In genomic region chr6:126404331-126405070, GRCm38 (mm10) we compare ENCODE assay signal across 12 mouse cellular contexts.
DNase-seq lines count a peak whose midpoint lies in the region; ATAC-seq lines count a peak whose summit lies in the region.
"Had no signal": no experiment of that assay in that cellular context is flagged by ENCODE, and none has a peak within 500 bp of the region (broad histone marks: within the 10 kb centered on the region; RNA-seq: fewer than 3 reads in every experiment).

No protein-coding gene starts in this region.

- no peaks in the 10 kb centered on the region for H3K27me3 ChIP-seq in liver, embryonic 12.5 days (replicated peaks)
- H3K27me3 ChIP-seq in liver, embryonic 11.5 days (replicated peaks; ENCODE audit: control insufficient read depth, insufficient read depth, low read length): no peaks in the 10 kb centered on the region
- H3K27me3 ChIP-seq in liver, embryonic 15.5 days: no peaks in the 10 kb centered on the region
- H3K27me3 ChIP-seq: heart, embryonic 13.5 days; liver, embryonic 13.5 days; neural tube, embryonic 12.5 days had no signal

- H3K4me3 ChIP-seq in liver, embryonic 12.5 days: no peak overlapping the region
- H3K4me3 ChIP-seq in liver, embryonic 11.5 days (ENCODE audit: low read depth, low read length): no peak overlapping the region
- no peak overlapping the region for H3K4me3 ChIP-seq in liver, embryonic 15.5 days (replicated peaks)
- H3K4me3 ChIP-seq: heart, embryonic 13.5 days; layer of hippocampus, adult 2 months; liver, embryonic 13.5 days; neural tube, embryonic 12.5 days had no signal

- intact Hi-C loops in heart, postnatal 10 days (cut with DNase I): loop anchor here (1.0 to 5.0 kb wide), 4 partner anchors 237 to 782 kb away; partner anchors contain the start of gene Ntf3

- H3K9ac ChIP-seq in liver, embryonic 12.5 days: no peak overlapping the region
- H3K9ac ChIP-seq in liver, embryonic 11.5 days (ENCODE audit: low read depth, low read length): no peak overlapping the region
- no peak overlapping the region for H3K9ac ChIP-seq in liver, embryonic 15.5 days
- H3K9ac ChIP-seq: heart, embryonic 13.5 days; liver, embryonic 13.5 days; neural tube, embryonic 12.5 days had no signal

- 0 out of 2 replicates have a peak, but pooled peaks have one; percentile 37 for ATAC-seq in liver, embryonic 12.5 days
- ATAC-seq in liver, embryonic 11.5 days (replicated peaks; ENCODE audit: low FRiP score): no peak; the same call in 1 of the 2 replicates
- ATAC-seq in liver, embryonic 15.5 days (ENCODE audit: insufficient read depth): 0 out of 2 replicates have a peak, but pooled peaks have one; percentile 12

- no peak overlapping the region for H3K27ac ChIP-seq in liver, embryonic 12.5 days
- H3K27ac ChIP-seq in liver, embryonic 11.5 days (ENCODE audit: low read depth, low read length): no peak overlapping the region
- H3K27ac ChIP-seq in liver, embryonic 15.5 days (replicated peaks): no peak overlapping the region
- H3K27ac ChIP-seq: heart, embryonic 13.5 days; layer of hippocampus, adult 2 months; liver, embryonic 13.5 days; neural tube, embryonic 12.5 days had no signal

- no peaks in the 10 kb centered on the region for H3K36me3 ChIP-seq in liver, embryonic 12.5 days
- no peaks in the 10 kb centered on the region for H3K36me3 ChIP-seq in liver, embryonic 11.5 days (ENCODE audit: control insufficient read depth, insufficient read depth, low read length)
- no peaks in the 10 kb centered on the region for H3K36me3 ChIP-seq in liver, embryonic 15.5 days (replicated peaks)
- H3K36me3 ChIP-seq: heart, embryonic 13.5 days; liver, embryonic 13.5 days; neural tube, embryonic 12.5 days had no signal

- H3K4me1 ChIP-seq in liver, embryonic 12.5 days: no peaks in the 10 kb centered on the region
- no peaks in the 10 kb centered on the region for H3K4me1 ChIP-seq in liver, embryonic 11.5 days (replicated peaks; ENCODE audit: control insufficient read depth, insufficient read depth, low read length)
- H3K4me1 ChIP-seq in liver, embryonic 15.5 days (replicated peaks): no peaks in the 10 kb centered on the region
- H3K4me1 ChIP-seq: liver, embryonic 13.5 days; neural tube, embryonic 12.5 days had no signal

- H3K4me2 ChIP-seq in liver, embryonic 12.5 days: no peak overlapping the region
- no peak overlapping the region for H3K4me2 ChIP-seq in liver, embryonic 11.5 days
- no peak overlapping the region for H3K4me2 ChIP-seq in liver, embryonic 15.5 days
- H3K4me2 ChIP-seq: heart, embryonic 13.5 days; liver, embryonic 13.5 days; neural tube, embryonic 12.5 days had no signal

- H3K9me3 ChIP-seq in liver, embryonic 12.5 days (replicated peaks): no peaks in the 10 kb centered on the region
- H3K9me3 ChIP-seq in liver, embryonic 11.5 days (ENCODE audit: control insufficient read depth, low read length): no peaks in the 10 kb centered on the region
- H3K9me3 ChIP-seq in liver, embryonic 15.5 days (replicated peaks): no peaks in the 10 kb centered on the region
- H3K9me3 ChIP-seq: heart, embryonic 13.5 days; liver, embryonic 13.5 days; neural tube, embryonic 12.5 days had no signal

- no peak for DNase-seq in liver, embryonic 11.5 days (ENCODE audit: low spot score)
- peak; percentile 13 to 14 for DNase-seq in heart, postnatal 10 days
- no peak for DNase-seq in T-cell, adult 2 months (ENCODE audit: low spot score)
- no peak for DNase-seq in layer of hippocampus, adult 9-10 months (ENCODE audit: low spot score)
- DNase-seq in right cerebral cortex, postnatal 14 days: no peak
- DNase-seq: liver, embryonic 13.5 days; thymus, postnatal 36 days had no signal

- 29% methylated on average over 12 of the region's 12 CpGs for WGBS in liver, embryonic 12.5 days (ENCODE audit: insufficient replicate concordance)
- WGBS in liver, embryonic 11.5 days: 50% methylated on average over 12 of the region's 12 CpGs
- 20% methylated on average over 12 of the region's 12 CpGs for WGBS in liver, embryonic 15.5 days (ENCODE audit: insufficient replicate concordance)

Comparison
In these comparisons a context has a peak if more than half of its experiments do, and no peak if none do; other contexts are left out.
1. DNase-seq: peak in heart, postnatal 10 days (2 of 2); none in liver, embryonic 11.5 days (single experiment), T-cell, adult 2 months (single experiment), layer of hippocampus, adult 9-10 months (single experiment) and right cerebral cortex, postnatal 14 days (single experiment).